Mouse (Mus musculus) G1E (cell line): ENCODE measurements around the gene Cwc27.

Experiments used
- CTCF ChIP-seq: IDR thresholded peaks from 2 replicates; pipeline ENCODE4 v1.5.1; 2012; ENCODE audit warnings: low read depth, low read length, inconsistent platforms, mixed read lengths
- POLR2AphosphoS5 ChIP-seq: IDR thresholded peaks from 2 replicates; pipeline ENCODE4 v1.6.1; 2012; ENCODE audit warnings: low read depth, low read length, inconsistent platforms; ENCODE audit not compliant: insufficient replicate concordance

DNA sequence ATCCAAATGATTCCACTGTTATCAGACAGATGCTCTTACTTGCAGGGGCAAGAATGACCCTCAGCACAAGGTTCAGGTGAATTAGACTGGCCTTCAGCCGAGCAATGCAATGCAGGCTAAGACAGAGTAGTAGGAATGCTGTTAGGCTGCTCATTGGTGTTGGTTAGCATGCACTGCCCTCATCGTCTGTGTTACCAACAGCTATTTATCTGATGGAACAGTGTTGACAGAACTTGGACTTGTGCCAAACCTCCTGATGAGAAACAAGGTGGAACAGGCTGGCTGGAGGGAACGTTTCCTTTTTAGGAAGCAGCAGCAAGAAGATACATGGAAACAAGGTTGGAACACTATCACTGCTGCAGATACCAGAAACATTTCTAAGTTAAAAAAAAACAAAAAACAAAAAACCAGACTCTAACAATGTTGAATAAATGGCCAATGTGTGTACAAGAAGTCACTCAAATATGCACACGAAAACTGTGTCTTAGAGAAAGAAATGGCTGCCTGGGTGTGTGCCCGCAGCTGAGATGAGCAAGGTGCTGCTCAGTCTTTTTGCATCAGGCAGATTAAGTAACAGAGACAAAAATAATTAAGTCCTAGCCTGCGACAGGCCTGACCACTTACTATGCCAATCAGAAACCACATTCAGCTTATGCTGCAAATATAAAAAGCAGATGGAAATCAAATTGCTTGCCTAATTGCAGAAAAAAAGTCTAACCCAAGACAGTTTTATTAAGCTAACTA lies 122.2 kb downstream of the Cwc27 start:
- TF ChIP-seq CTCF, result no peak
- TF ChIP-seq POLR2AphosphoS5, result no peak
